In genomic region chr8:117321232-117321631, GRCm38 (mm10) we compare ENCODE assay signal across 14 mouse cellular contexts.
DNase-seq lines count a peak whose midpoint lies in the region; ATAC-seq and TF ChIP-seq lines count a peak whose summit lies in the region.
"Had no signal": no experiment of that assay in that cellular context is flagged by ENCODE, and none has a peak within 500 bp of the region (broad histone marks: within the 10 kb centered on the region; RNA-seq: fewer than 3 reads in every experiment).

No protein-coding gene starts in this region.

- no peak for DNase-seq in layer of hippocampus, adult 2 months (ENCODE audit: low spot score in 2 of 2)
- DNase-seq in layer of hippocampus, postnatal 25 days (ENCODE audit: extremely low spot score in 1 of 2, low spot score in 1 of 2) = no peak
- no peak for DNase-seq in forebrain, embryonic 14.5 days (ENCODE audit: low spot score)
- no peak for DNase-seq in hindbrain, embryonic 14.5 days (ENCODE audit: low spot score)
- no peak for DNase-seq in gastrocnemius, postnatal 36 days
- DNase-seq in embryo, embryonic 9.5 days (ENCODE audit: extremely low spot score) = no peak
- DNase-seq: adrenal gland, postnatal 25 days; kidney, postnatal 4 days; lung, embryonic 14.5 days; right cerebral cortex, postnatal 4 days; thymus, adult 2 months had no signal

- H3K4me1 ChIP-seq in forebrain, embryonic 14.5 days (ENCODE audit: control insufficient read depth, insufficient read depth, low read length) = peaks cover 19% of the 10 kb centered on the region
- H3K4me1 ChIP-seq in hindbrain, embryonic 14.5 days (replicated peaks; ENCODE audit: control insufficient read depth, insufficient read depth, low read length) = peaks cover 51% of the 10 kb centered on the region
- H3K4me1 ChIP-seq in neural tube, embryonic 13.5 days (replicated peaks) = peaks cover 78% of the 10 kb centered on the region

- H3K4me3 ChIP-seq in layer of hippocampus, adult 2 months = no peak overlapping the region
- no peak overlapping the region for H3K4me3 ChIP-seq in forebrain, embryonic 14.5 days (ENCODE audit: low read depth, low read length)
- no peak overlapping the region for H3K4me3 ChIP-seq in hindbrain, embryonic 14.5 days (replicated peaks; ENCODE audit: low read length)
- no peak overlapping the region for H3K4me3 ChIP-seq in neural tube, embryonic 13.5 days
- H3K4me3 ChIP-seq: embryonic facial prominence, embryonic 12.5 days; limb, embryonic 15.5 days had no signal

- intact Hi-C loops in gastrocnemius, postnatal 36 days (cut with DNase I) = no loop called here

- ATAC-seq in forebrain, embryonic 14.5 days = no peak
- no peak for ATAC-seq in hindbrain, embryonic 14.5 days (ENCODE audit: low FRiP score)
- ATAC-seq in neural tube, embryonic 13.5 days (ENCODE audit: low read depth) = no peak

- H3K36me3 ChIP-seq in forebrain, embryonic 14.5 days (ENCODE audit: control insufficient read depth, insufficient read depth, low read length) = no peaks in the 10 kb centered on the region
- no peaks in the 10 kb centered on the region for H3K36me3 ChIP-seq in hindbrain, embryonic 14.5 days (replicated peaks; ENCODE audit: control insufficient read depth, insufficient read depth)
- H3K36me3 ChIP-seq in neural tube, embryonic 13.5 days = no peaks in the 10 kb centered on the region
- H3K36me3 ChIP-seq: embryonic facial prominence, embryonic 12.5 days had no signal

- H3K27ac ChIP-seq in layer of hippocampus, adult 2 months = peak overlapping the region; percentile 84
- peak overlapping the region; percentile 86; the same call in 1 of the 2 replicates for H3K27ac ChIP-seq in forebrain, embryonic 14.5 days (ENCODE audit: low read depth, low read length)
- peak overlapping the region; percentile 88 for H3K27ac ChIP-seq in hindbrain, embryonic 14.5 days
- H3K27ac ChIP-seq in neural tube, embryonic 13.5 days (replicated peaks) = peak overlapping the region; percentile 87
- H3K27ac ChIP-seq: embryonic facial prominence, embryonic 12.5 days; limb, embryonic 15.5 days had no signal

- no peak for TF ChIP-seq CTCF in layer of hippocampus, adult 2 months (conservative IDR thresholded peaks at IDR 0.05)

- 87% methylated on average over 15 of the region's 15 CpGs for WGBS in forebrain, embryonic 14.5 days
- 71% methylated on average over 15 of the region's 15 CpGs for WGBS in hindbrain, embryonic 14.5 days
- WGBS in neural tube, embryonic 13.5 days = 75% methylated on average over 15 of the region's 15 CpGs

- no peak overlapping the region for H3K4me2 ChIP-seq in forebrain, embryonic 14.5 days (ENCODE audit: low read length)
- H3K4me2 ChIP-seq in hindbrain, embryonic 14.5 days (replicated peaks) = no peak overlapping the region
- H3K4me2 ChIP-seq in neural tube, embryonic 13.5 days = no peak overlapping the region
- H3K4me2 ChIP-seq: embryonic facial prominence, embryonic 12.5 days; limb, embryonic 15.5 days; lung, embryonic 14.5 days had no signal

- H3K9me3 ChIP-seq in forebrain, embryonic 14.5 days (replicated peaks; ENCODE audit: control insufficient read depth, low read length) = no peaks in the 10 kb centered on the region
- H3K9me3 ChIP-seq in hindbrain, embryonic 14.5 days (ENCODE audit: control insufficient read depth, low read length) = no peaks in the 10 kb centered on the region
- no peaks in the 10 kb centered on the region for H3K9me3 ChIP-seq in neural tube, embryonic 13.5 days
- H3K9me3 ChIP-seq: embryonic facial prominence, embryonic 12.5 days; limb, embryonic 15.5 days had no signal

- no peak overlapping the region for H3K9ac ChIP-seq in forebrain, embryonic 14.5 days (ENCODE audit: low read length)
- H3K9ac ChIP-seq in hindbrain, embryonic 14.5 days = no peak overlapping the region
- H3K9ac ChIP-seq in neural tube, embryonic 13.5 days = no peak overlapping the region
- H3K9ac ChIP-seq: embryonic facial prominence, embryonic 12.5 days; limb, embryonic 15.5 days; lung, embryonic 14.5 days had no signal

- no peaks in the 10 kb centered on the region for H3K27me3 ChIP-seq in forebrain, embryonic 14.5 days (replicated peaks; ENCODE audit: control insufficient read depth, insufficient read depth, low read length)
- H3K27me3 ChIP-seq in hindbrain, embryonic 14.5 days (ENCODE audit: control insufficient read depth, insufficient read depth, low read length) = no peaks in the 10 kb centered on the region
- H3K27me3 ChIP-seq in neural tube, embryonic 13.5 days = no peaks in the 10 kb centered on the region
- H3K27me3 ChIP-seq: embryonic facial prominence, embryonic 12.5 days; limb, embryonic 15.5 days had no signal
